Mouse (Mus musculus) liver, postnatal 0 days (tissue): ENCODE measurements around the gene Hmbs. TPM values are rescaled to one million over a fixed set of nuclear protein-coding genes. Genes with fewer than 3 reads are reported as not detected.

Source experiments
- ATAC-seq: fragments of 200-750 bp; cut with Nextera tagmentation; 2 replicates; pipeline ENCODE4 v1.8.0; 2017; ENCODE audit warnings: mild to moderate bottlenecking, moderate library complexity
- DNase-seq: peaks from one replicate; pipeline ENCODE4 v3.0.0-alpha.2; 2016
- H3K27ac ChIP-seq: fragments of 300-500 bp; sonication (generic); 2 replicates; pipeline ENCODE4 v1.5.1; 2014; ENCODE audit warnings: antibody characterized with exemption, moderate library complexity, mild to moderate bottlenecking, low read depth
- H3K27me3 ChIP-seq: fragments of 300-500 bp; sonication (generic); 2 replicates; pipeline ENCODE4 v1.6.1; 2014; ENCODE audit warnings: low read length, control low read depth, mixed read lengths; ENCODE audit not compliant: insufficient read depth
- H3K36me3 ChIP-seq: fragments of 300-500 bp; sonication (generic); replicated peaks from 2 replicates; pipeline ENCODE4 v1.6.1; 2014; ENCODE audit warnings: mild to moderate bottlenecking, control low read depth, low read length, moderate library complexity, mixed read lengths; ENCODE audit not compliant: insufficient read depth
- H3K4me1 ChIP-seq: fragments of 300-500 bp; sonication (generic); 2 replicates; pipeline ENCODE4 v1.6.1; 2014; ENCODE audit warnings: antibody characterized with exemption, mild to moderate bottlenecking, control low read depth; ENCODE audit not compliant: insufficient read depth
- H3K4me2 ChIP-seq: fragments of 300-500 bp; sonication (generic); 2 replicates; pipeline ENCODE4 v1.6.1; 2014; ENCODE audit warnings: low read depth, mild to moderate bottlenecking, low read length, moderate library complexity, mixed read lengths
- H3K4me3 ChIP-seq: fragments of 300-500 bp; sonication (generic); 2 replicates; pipeline ENCODE4 v1.5.1; 2014; ENCODE audit warnings: low read depth, low read length
- H3K9ac ChIP-seq: fragments of 300-500 bp; sonication (generic); replicated peaks from 2 replicates; pipeline ENCODE4 v1.6.1; 2014; ENCODE audit warnings: mild to moderate bottlenecking, moderate library complexity
- H3K9me3 ChIP-seq: fragments of 300-500 bp; sonication (generic); 2 replicates; pipeline ENCODE4 v1.6.1; 2016; ENCODE audit warnings: mild to moderate bottlenecking, control low read depth, low read length, mixed read lengths
- CTCF ChIP-seq: sonication (generic); IDR thresholded peaks from 2 replicates; pipeline ENCODE4 v1.5.1; 2016; ENCODE audit warnings: antibody characterized with exemption, low read depth
- EP300 ChIP-seq: IDR thresholded peaks from 2 replicates; pipeline ENCODE4 v1.6.1; 2016; ENCODE audit warnings: antibody characterized with exemption, low read depth, mild to moderate bottlenecking
- WGBS: fragments of 180-500 bp; shearing (Covaris S2); extraction: QIAGEN DNeasy Blood & Tissue Kit; methylation state at CpG from one replicate; pipeline ENCODE4 v1.1.7; 2014; ENCODE audit not compliant: insufficient replicate concordance; 5-methylcytosine and 5-hydroxymethylcytosine counted together
- polyA plus RNA-seq: library from polyadenylated mRNA; unstranded; fragments of >200 nt; fragmentation: Nextera tagmentation; extraction: Ambion mirVana; gene quantifications from 2 replicates; pipeline ENCODE4 v1.2.1, GENCODE M21; 2015

Hmbs gene
- polyA plus RNA-seq, 1 experiment from 2014 or later, result 539 TPM

DNA sequence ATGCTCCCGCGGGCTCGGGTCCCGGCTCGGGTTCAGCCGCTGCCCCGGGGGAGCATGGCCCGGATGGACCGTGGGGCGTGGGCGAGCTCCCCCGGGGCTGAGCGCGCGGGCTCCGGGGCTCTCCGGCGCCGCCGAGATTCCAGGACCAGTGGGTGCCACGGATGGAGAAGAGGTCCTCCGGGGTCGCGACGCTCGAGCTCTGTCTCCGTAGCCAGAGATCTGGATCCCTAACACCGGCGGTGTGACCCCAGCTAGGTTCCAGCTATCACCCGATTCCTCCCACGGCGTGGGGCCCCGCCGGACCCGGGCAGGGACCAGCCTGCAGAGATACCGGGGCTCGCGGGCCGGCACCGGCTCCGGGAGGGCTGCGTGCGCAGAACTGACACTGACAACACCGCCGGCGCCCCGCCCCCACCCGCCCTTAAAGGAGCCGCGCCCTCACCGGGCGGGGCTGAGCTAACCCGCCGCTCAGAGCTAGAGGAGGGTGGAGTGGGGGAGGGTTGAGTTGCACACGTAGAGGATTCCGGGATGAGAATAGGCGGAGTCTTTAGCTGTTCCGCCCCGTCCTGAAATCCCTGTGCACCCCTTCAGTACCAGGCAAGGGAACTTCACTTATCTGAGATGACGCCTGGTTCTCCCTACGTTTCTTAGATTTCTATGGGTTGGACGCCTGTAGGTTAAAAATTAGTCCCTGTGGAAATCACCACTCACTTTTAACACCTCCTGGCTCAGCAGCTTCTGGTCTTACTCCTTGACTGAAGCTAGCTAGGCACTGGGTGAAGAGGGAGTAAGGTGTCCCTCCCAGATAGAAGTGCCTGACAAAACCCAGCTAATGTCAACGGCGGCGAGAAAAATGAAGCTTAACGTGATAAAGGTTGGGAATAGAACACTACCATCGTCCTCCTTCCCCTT lies 23.9 kb downstream of the Hmbs start, which contains the start of gene C2cd2l:
Gene C2cd2l, minus strand, starts transcription at position 399 of the 912 bp plus-strand sequence.
- Histone ChIP-seq H3K36me3 (peaks cover 19% of the 10 kb centered on the region), H3K9me3 (no peaks in the 10 kb centered on the region), H3K4me2 (peak within 1 kb of the TSS; percentile 92), H3K4me1 (peaks cover 40% of the 10 kb centered on the region), H3K9ac (peak within 1 kb of the TSS; percentile 81), H3K27ac (peak within 1 kb of the TSS; percentile 85), H3K4me3 (peak within 1 kb of the TSS; percentile 95), H3K27me3 (no peaks in the 10 kb centered on the region)
- DNase-seq, result peak; percentile 96
- TF ChIP-seq EP300 (peak; percentile 56; the same call in 1 of the 2 replicates), CTCF (no peak)
- under 1% methylated on average over 67 of the region's 67 CpGs for WGBS
- peak; percentile 95 for ATAC-seq

DNA sequence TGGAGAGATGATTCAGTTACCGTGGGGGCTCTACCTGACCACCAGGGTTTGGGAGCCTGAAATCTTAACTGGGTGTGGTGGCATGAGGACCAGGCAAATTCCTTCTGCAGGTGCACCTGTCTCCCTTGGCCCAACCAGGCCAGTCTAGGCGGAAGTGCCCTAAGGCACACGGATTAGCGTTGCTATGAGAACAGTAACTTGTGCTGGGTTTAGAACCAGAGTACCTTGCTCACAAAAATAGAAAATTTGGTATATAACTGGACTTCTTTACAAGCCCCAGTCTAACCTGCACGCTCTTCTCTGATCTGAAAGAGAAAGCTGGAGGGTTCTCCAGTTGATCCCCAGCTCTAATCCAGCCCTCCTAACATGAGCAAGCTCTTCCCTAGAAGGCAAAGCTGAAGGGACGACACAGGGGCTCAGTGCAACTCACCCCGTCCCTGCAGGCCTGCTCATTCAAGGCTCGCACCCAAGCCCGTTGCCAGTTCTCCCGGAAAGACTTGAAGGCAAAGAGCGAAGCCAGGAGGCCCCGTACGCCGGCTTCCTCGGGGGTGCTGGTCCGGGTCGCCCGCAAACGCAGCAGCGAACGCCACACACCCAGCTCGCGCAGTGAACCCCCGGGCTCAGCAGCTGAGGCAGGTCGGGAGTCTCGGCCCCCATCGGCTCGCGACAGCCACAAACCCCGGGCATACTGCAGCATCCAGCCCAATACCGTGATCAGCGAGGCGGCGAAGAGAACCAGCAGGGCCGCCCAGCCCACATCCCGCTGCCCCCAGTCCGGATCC lies 24.7 kb downstream of the Hmbs start:
- ATAC-seq (no peak; the same call in 1 of the 2 replicates), DNase-seq (peak; percentile 55)
- no peaks in the 10 kb centered on the region for H3K27me3 ChIP-seq
- H3K4me3 ChIP-seq, result peak overlapping the region; percentile 95
- peak overlapping the region; percentile 81 for H3K9ac ChIP-seq
- TF ChIP-seq EP300, result no peak
- no peak for TF ChIP-seq CTCF
- H3K36me3 ChIP-seq, result peaks cover 28% of the 10 kb centered on the region
- H3K27ac ChIP-seq, result peak overlapping the region; percentile 85
- H3K9me3 ChIP-seq, result no peaks in the 10 kb centered on the region
- H3K4me2 ChIP-seq, result peak overlapping the region; percentile 92
- H3K4me1 ChIP-seq, result peaks cover 40% of the 10 kb centered on the region
- 3% methylated on average over 36 of the region's 37 CpGs for WGBS

- Histone ChIP-seq H3K36me3 (peaks cover 33% of the 10 kb centered on the region), H3K4me1 (peaks cover 40% of the 10 kb centered on the region), H3K4me3 (peak overlapping the region; percentile 95), H3K9me3 (no peaks in the 10 kb centered on the region), H3K4me2 (peak overlapping the region; percentile 92), H3K27me3 (no peaks in the 10 kb centered on the region), H3K9ac (peak overlapping the region; percentile 81), H3K27ac (peak overlapping the region; percentile 85)
- 31% methylated on average over 3 of the region's 3 CpGs for whole genome bisulfite sequencing
- ATAC-seq (no peak), DNase-seq (no peak)
- TF ChIP-seq EP300 (no peak), CTCF (no peak)
Observed at GRCm38 (mm10) chr9:44318826-44319095, 25.3 kb downstream of the Hmbs start.

DNA sequence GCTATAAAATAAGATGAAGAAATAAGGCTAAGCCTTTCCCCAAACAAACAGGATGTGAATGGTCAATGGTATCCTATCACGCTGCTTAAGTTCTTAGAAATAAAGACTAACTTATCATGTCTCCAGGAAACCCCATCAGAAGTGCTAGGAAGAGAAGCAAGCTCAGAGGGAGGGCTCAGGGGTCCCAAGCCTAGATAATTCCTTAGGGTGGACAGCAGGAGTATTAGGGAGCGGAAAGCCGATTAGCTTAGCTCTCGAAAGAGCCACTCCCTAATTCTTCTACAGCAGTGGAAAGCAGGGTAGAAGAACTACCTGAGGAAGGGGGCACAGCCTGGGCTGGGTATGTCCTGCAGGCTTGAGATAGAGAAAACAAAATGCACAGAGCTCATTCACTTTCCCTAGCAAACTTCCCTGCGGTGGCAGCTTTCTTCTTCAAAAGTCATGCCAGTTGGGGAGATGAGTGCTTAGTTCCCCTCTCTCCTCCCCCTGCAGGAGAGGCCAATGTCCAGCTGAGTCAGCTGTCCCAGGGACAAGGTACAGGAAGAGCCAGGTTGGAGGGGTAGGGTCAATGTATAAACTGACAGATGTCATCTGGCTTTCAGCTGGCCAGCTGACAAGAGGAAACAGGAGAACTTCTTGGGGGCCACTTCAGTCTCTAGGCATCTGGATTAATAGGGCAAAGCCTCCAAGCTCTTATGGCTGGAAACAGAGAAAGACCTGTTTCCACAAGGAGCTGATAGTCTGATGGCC lies 25.8 kb downstream of the Hmbs start:
- Histone ChIP-seq H3K9ac (peak overlapping the region; percentile 81), H3K27me3 (no peaks in the 10 kb centered on the region), H3K27ac (peak overlapping the region; percentile 85), H3K36me3 (peaks cover 38% of the 10 kb centered on the region), H3K4me1 (peaks cover 40% of the 10 kb centered on the region), H3K9me3 (no peaks in the 10 kb centered on the region), H3K4me2 (peak overlapping the region; percentile 92), H3K4me3 (peak overlapping the region; percentile 95)
- TF ChIP-seq EP300 (peak; percentile 69), CTCF (no peak)
- peak; percentile 35 for ATAC-seq
- DNase-seq, result peak; percentile 57
- 56% methylated on average over 5 of the region's 5 CpGs for WGBS

- H3K36me3 ChIP-seq, result peaks cover 42% of the 10 kb centered on the region
- WGBS, result 88% methylated on average over 4 of the region's 4 CpGs
- peak overlapping the region; percentile 81 for H3K9ac ChIP-seq
- peak overlapping the region; percentile 85 for H3K27ac ChIP-seq
- no peak for ATAC-seq
- H3K4me3 ChIP-seq, result peak overlapping the region; percentile 95
- no peaks in the 10 kb centered on the region for H3K9me3 ChIP-seq
- H3K4me1 ChIP-seq, result peaks cover 40% of the 10 kb centered on the region
- H3K27me3 ChIP-seq, result no peaks in the 10 kb centered on the region
- no peak for DNase-seq
- H3K4me2 ChIP-seq, result peak overlapping the region; percentile 92
- TF ChIP-seq EP300, result no peak
Observed at GRCm38 (mm10) chr9:44317452-44317851, 26.6 kb downstream of the Hmbs start.

DNA sequence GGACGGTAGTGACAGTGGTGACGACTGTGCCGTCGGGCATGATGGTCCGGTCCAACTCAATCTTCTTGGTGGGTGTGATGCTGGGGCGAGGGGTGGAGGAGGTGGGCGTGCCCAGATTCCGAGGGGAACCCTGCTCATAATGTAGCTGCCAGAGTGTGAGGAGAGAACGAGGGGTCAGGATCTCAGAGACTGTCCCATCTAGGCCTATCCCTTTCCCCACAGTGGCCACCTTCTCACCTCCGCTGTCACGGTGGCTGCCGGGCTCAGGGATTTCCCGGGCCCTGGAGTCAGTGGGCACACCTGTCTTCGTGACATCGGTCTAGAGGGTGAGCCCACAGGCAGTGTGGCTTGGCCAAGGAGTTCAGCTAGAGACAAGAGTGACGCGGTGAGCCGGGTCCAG lies 29.1 kb downstream of the Hmbs start:
- no peak for TF ChIP-seq EP300
- no peak for TF ChIP-seq CTCF
- ATAC-seq (no peak), DNase-seq (no peak)
- H3K27me3 ChIP-seq, result no peaks in the 10 kb centered on the region
- no peak overlapping the region for H3K9ac ChIP-seq
- H3K4me2 ChIP-seq, result no peak overlapping the region
- no peak overlapping the region for H3K4me3 ChIP-seq
- WGBS, result 93% methylated on average over 18 of the region's 18 CpGs
- no peak overlapping the region for H3K27ac ChIP-seq
- H3K36me3 ChIP-seq, result peaks cover 57% of the 10 kb centered on the region
- H3K4me1 ChIP-seq, result peaks cover 40% of the 10 kb centered on the region
- H3K9me3 ChIP-seq, result no peaks in the 10 kb centered on the region
